Mouse (Mus musculus) spleen, postnatal 36 days (tissue): ENCODE data around the gene B3galt1.

ENCODE experiments used
- DNase-seq, 2 experiments: peaks; one replicate each; pipeline ENCODE4 v3.0.0; 2022; ENCODE audit warnings: low spot score in 2 of 2, mixed read lengths in 1 of 2

Gene B3galt1

GRCm38 (mm10) chr2:67931994-67932393 lies 366.3 kb downstream of the B3galt1 start:
- no peak for DNase-seq

- DNase-seq: no peak
Measured at GRCm38 (mm10) chr2:67948408-67948807, 382.7 kb downstream of the B3galt1 start.

- DNase-seq: no peak
Measured at GRCm38 (mm10) chr2:67956182-67956581, 390.5 kb downstream of the B3galt1 start.

- DNase-seq: no peak
Measured at GRCm38 (mm10) chr2:67957561-67957960, 391.9 kb downstream of the B3galt1 start.

- DNase-seq: no peak
Measured at GRCm38 (mm10) chr2:67960711-67961110, 395.0 kb downstream of the B3galt1 start.

GRCm38 (mm10) chr2:67968812-67969211 lies 403.1 kb downstream of the B3galt1 start:
- no peak for DNase-seq

GRCm38 (mm10) chr2:67971091-67971490 lies 405.4 kb downstream of the B3galt1 start:
- no peak for DNase-seq

GRCm38 (mm10) chr2:67971576-67971975 lies 405.9 kb downstream of the B3galt1 start:
- DNase-seq: no peak

- no peak for DNase-seq
Measured at GRCm38 (mm10) chr2:67975764-67976163, 410.1 kb downstream of the B3galt1 start.

GRCm38 (mm10) chr2:67976488-67976887 lies 410.8 kb downstream of the B3galt1 start:
- no peak for DNase-seq

GRCm38 (mm10) chr2:67977620-67978262 lies 412.1 kb downstream of the B3galt1 start:
- DNase-seq: no peak

- no peak for DNase-seq
Measured at GRCm38 (mm10) chr2:67983563-67983962, 417.9 kb downstream of the B3galt1 start.

- no peak for DNase-seq
Measured at GRCm38 (mm10) chr2:67985133-67985532, 419.5 kb downstream of the B3galt1 start.

GRCm38 (mm10) chr2:67993421-67993820 lies 427.8 kb downstream of the B3galt1 start:
- no peak for DNase-seq

GRCm38 (mm10) chr2:68003091-68003490 lies 437.4 kb downstream of the B3galt1 start:
- DNase-seq: no peak

GRCm38 (mm10) chr2:68005210-68005609 lies 439.5 kb downstream of the B3galt1 start:
- DNase-seq: no peak

- no peak for DNase-seq
Measured at GRCm38 (mm10) chr2:68005711-68006110, 440.0 kb downstream of the B3galt1 start.

- no peak for DNase-seq
Measured at GRCm38 (mm10) chr2:68011336-68011735, 445.7 kb downstream of the B3galt1 start.

GRCm38 (mm10) chr2:68020251-68020680 lies 454.6 kb downstream of the B3galt1 start:
- no peak for DNase-seq

GRCm38 (mm10) chr2:68021541-68022152 lies 456.0 kb downstream of the B3galt1 start:
- no peak for DNase-seq

GRCm38 (mm10) chr2:68028811-68029210 lies 463.1 kb downstream of the B3galt1 start:
- DNase-seq: no peak

GRCm38 (mm10) chr2:68034711-68035110 lies 469.0 kb downstream of the B3galt1 start:
- DNase-seq: no peak

GRCm38 (mm10) chr2:68040752-68041151 lies 475.1 kb downstream of the B3galt1 start:
- DNase-seq: no peak

- no peak for DNase-seq
Measured at GRCm38 (mm10) chr2:68052481-68052880, 486.8 kb downstream of the B3galt1 start.
